Mouse (Mus musculus): ENCODE results near the gene Rnf32.

Gene Rnf32

DNA sequence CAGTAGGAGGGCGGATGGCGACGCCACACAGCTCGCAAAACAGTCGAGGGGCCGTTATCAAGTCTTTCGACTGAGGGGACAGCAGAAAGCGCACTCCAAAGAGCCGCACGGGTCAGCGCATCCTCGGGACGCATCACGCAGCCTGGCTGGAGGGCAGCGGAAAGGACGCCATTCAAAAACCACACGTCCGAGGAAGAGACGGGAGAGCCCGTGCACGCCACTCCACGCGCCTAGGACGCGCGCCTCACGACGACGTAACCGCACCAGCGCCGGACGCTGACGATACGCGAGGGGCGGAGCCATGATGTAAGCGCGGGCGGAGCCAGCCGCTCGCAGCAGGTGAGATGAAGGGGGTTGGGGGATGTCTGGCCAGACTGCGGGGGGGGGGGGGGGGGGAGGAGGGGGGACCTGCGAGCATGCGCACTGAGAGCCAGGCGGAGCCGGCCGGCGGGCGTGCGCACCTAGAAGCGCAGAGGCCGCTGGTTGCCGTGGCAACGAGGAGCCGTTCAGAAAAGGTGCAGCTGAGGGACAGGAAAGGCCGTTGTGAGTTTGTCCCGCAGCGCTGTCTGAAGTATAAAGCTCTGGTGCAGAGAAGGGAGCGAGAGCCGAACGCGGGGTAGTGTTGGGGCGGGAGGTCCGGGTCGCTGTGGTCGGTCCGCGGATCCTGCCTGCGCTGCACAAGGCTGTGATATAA lies at the start of gene Rnf32:
Rnf32 (plus strand) TSS at position 423 of the 694 bp plus-strand sequence.
- DNase-seq, result peak; percentile 61

DNA sequence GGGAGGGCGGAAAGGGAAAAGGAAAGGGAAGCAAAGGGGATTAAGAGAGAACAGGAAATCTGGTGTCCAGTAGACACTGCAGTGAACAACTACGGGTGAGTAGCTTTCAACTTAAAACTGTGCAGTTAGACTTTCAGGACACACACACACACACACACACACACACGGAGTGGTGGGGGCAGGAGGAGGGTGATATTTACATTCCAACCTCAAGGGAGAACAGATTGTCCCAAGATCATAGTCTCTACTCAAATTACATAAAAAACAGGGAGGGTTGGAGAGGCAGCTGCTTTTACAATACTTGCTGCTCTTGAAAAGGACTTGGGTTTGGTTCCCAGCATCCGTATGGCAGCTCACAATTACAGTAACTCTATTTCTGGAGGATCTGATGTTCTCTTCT lies 45.6 kb upstream of the Rnf32 start:
- DNase-seq, result no peak

DNA sequence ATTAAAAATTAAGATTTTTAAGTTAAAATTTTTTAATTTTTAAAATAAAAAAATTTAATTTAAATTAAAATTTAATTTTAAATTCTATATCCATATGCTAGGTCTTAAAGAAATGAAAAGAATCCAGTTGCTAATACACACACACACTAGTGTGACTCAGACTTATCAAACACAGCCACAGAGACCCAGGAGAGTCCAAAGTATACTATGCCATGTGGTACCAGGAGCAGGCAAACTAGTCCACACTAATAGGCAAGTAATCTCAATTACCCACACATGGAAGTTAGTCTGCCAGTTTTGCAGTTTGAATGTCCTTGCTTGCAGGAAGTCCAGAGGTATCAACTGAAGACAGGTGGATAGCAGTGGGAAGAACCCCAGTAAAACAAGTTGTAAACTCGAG lies 35.9 kb upstream of the Rnf32 start:
- no peak for DNase-seq

DNA sequence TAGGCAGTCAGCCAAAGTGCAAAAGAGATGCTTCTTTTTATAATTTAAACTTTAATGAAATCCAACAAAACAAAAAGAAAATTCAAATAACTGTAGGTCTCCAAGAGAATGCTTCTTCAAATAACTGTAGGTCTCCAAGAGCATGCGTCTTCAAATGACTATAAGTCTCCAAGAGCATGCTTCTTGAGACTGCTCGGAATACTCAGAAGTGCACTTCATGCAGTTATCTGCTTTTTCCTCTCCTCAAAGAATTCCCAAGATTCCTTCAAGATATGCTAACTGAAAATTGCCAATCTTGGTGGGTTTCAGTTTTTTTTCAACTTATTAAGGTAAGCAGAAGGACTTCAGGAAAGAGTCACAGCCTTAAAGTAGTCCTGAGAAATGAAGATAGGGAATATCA lies 28.8 kb upstream of the Rnf32 start:
- DNase-seq, result no peak

DNA sequence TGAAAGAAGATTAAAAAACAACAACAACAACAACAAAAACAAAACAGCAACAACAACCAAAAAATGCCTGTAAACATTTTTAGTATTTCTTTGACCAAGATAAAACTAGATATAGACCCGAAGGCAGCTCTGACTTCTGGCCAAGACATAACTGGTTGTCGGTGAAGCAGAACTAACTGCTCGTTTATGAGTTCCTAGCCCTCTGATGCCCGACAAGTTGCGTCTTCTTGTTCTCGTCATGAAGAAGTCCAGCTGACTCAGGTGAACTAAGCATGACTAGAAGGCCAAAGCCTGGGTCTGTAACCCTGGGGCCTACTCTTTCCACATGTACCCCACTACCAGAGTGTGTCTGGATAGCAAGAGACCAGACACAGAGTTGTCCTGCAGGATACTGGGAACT lies 25.6 kb upstream of the Rnf32 start:
- DNase-seq, result peak; percentile 63

DNA sequence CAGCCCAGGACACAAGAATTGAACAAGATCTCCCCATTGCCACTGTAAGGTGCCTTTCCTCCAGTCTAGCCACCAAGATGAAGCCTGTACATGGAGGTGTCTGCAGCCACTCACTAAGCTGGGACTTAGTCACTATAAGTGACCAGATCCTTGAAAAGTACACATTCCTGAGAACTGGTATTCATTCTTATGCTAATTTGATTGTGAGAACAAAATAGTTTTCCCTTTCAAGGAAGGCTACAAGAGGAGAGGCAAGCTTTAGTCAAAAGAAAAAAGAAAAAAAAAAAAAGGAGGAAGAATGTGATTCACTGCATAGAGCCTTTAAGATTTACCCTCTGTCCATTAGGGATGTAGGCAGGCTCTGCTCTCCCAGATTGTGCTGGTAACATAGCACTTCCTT lies 24.6 kb upstream of the Rnf32 start:
- DNase-seq, result no peak

DNA sequence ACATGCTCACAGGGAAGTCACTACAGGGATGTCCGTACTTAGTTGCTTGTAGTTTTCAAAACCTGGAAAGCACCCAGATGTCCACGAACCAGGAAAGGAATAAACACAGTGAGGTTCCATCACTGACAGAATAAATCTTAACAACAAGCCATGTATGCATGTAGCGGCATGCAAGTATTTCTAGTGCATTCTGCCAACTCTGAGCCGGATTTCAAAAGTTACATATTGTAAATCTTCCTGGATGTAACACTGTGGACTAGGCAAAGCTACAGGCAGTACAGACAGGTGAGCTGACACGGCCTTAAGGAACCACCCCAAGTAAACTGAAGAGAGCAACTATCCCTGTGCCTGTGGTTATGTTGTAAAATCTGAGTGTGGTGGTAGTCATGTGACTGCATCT lies 9.0 kb upstream of the Rnf32 start:
- DNase-seq, result no peak

DNA sequence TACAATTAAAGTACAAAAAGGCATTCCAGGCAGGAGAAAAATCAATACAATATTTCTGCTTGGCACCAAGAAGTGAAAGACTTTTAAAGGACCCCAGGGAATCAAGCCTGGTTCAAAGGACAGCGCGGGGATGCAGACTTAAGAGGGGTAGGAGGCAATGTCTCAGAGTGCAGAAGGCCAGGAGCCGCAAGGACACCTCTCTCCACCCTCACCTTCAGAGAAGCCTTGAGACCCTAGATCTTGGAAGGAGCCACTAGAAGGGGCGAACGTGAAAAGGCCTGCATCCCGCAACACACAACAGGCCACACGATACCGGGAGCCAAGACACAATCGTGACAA lies 592 bp upstream of the Rnf32 start:
- no peak for DNase-seq

DNA sequence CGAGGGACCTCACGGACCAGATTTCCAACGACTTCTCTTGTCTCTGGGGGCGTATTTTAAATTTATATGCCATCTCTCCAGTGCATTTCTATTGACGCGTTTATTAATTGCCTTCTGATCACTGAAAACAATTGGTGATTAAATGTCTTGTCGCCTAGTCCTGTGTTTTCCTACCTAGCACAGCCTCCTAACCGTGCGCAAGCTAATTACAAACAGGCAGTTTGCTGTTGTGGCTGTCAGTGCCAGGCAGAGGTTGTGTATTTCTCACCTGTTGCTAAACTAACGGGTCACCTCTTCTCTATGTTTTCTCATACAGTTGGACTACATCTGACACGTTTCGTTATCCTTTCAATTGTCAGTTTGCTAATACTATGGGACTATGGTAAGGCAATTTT lies 469 bp downstream of the Rnf32 start:
- DNase-seq, result no peak

- DNase-seq, result no peak
Measured at GRCm38 (mm10) chr5:29197187-29197586, 1.4 kb downstream of the Rnf32 start.

GRCm38 (mm10) chr5:29198960-29199488 lies 3.2 kb downstream of the Rnf32 start:
- DNase-seq, result no peak

DNA sequence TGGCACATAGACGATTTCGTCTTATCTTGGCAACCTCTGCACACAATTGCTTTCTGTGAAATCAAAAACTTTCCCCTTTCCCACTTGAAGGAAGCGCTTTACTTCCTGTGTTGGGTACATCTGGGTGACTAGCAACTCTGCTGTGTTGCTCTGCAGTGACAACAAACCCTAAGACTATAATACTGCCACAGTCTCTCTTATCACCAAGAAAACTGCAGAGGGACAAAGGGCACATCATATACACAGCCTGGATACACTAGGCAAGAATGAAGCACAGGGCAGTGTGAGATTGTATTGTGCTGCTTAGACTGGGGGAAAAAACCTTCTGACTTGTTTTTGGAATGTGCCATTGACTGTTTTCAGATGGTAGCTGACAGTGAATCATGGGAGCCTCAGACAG lies 4.1 kb downstream of the Rnf32 start:
- DNase-seq, result no peak

GRCm38 (mm10) chr5:29205690-29206089 lies 9.9 kb downstream of the Rnf32 start:
- DNase-seq, result no peak

- DNase-seq, result no peak
Measured at GRCm38 (mm10) chr5:29211980-29212555, 16.3 kb downstream of the Rnf32 start.

DNA sequence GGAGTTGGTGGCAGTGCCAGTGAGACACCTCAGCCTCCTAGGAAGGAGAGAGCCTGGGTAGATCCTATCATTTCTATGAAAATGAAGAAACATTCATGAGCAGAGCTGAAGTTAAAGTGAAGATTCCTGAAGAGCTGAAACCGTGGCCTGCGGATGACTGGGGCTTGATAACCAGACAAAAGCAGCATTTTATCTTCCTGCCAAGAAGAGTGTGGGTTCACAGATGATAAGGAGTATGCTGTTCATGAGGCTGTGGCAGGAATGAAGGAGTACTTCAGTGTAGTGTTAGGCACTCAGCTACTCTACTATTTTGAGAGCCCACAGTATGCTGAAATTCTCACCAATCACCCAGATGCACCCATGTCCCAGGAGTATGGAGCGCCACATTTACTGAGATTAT lies 22.2 kb downstream of the Rnf32 start:
- DNase-seq, result no peak

GRCm38 (mm10) chr5:29224089-29224488 lies 28.3 kb downstream of the Rnf32 start:
- DNase-seq, result no peak

DNA sequence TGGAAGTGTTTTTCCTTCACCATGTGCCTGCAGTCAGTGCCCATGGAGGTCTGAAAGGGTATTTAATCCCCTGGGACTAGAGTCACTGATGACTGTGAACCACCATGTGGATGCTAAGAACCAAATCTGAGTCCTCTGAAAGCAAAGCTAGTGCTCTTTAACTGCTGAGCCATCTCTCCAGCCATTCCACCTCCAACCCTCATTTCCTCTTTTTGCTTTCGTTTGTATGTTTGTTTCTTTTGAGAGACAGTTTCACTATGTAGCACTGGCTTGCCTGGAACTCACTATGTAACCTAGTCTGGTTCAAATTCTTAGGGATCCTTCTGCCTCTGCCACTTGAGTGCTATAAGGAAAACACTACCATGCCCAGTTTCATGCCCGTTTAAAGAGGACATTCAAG lies 34.7 kb downstream of the Rnf32 start:
- DNase-seq, result no peak

GRCm38 (mm10) chr5:29238379-29238778 lies 42.6 kb downstream of the Rnf32 start:
- no peak for DNase-seq

DNA sequence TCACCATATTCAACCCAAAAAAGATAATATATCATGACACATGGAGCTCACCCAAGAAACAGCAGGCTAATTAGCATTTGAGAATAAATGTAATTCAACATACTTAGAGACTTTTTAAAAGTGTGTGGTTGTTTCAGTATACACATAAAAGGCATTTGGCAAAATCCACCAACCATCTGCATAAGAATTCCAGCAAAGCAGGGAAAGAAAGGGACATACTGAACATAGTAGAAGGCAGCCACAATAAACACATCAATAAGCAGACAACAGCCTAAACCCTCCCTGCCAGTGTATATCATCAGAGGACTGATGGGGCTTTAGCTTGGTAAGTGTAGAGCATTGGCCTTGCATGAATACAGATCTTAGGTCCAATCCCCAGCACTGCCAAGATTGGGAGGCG lies 49.0 kb downstream of the Rnf32 start:
- no peak for DNase-seq

DNA sequence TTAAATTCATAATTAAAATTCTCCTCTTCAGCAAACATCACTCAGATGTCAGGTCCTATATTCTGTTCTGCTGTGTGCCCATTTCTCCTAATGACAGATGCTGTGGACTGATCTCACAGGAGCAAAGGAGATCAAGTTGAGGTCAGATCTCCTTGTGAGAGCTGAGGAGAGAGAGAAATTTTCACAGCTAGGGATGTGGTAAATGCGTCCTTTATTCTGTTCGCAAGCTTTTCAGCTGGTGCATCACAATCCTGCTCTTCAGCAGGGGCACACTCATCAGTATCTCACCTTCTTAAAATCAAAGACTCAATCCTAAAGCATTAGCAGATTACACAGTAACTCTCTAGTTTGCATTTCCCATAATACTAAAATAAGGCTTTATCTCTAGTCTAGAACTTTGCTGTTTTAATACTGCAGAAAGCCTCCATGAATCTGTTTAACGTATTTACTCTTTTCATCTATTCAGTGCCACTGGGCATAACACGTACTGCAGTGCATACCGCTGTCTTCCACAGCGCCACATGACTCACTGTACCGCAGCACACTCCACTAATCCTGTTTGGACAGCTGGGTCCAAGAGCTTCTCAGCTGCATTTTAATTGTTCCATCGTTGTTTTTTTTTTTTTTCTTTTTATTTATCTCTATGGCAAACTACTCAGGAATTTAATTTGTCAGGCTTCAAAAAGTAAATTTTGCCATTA lies 55.2 kb downstream of the Rnf32 start:
- DNase-seq, result no peak

DNA sequence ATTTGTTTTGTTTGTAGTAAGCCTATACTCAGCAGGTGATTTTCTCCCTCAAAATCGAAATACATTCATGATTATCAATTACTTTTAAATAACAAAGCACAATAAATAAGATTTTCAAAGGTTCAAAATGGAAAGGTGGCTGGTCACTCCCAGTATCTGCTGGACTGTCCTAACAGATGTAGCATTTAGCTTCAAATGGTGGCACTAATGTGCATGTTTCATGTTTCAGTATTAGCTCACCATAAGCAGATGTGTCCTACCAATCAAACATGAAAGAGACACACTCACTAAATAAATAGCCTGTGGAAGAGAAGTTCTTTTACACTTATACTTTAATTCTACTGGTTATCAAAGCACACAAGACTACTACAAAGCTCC lies 55.7 kb downstream of the Rnf32 start:
- no peak for DNase-seq

- DNase-seq, result no peak
Measured at GRCm38 (mm10) chr5:29253876-29254275, 58.1 kb downstream of the Rnf32 start.

DNA sequence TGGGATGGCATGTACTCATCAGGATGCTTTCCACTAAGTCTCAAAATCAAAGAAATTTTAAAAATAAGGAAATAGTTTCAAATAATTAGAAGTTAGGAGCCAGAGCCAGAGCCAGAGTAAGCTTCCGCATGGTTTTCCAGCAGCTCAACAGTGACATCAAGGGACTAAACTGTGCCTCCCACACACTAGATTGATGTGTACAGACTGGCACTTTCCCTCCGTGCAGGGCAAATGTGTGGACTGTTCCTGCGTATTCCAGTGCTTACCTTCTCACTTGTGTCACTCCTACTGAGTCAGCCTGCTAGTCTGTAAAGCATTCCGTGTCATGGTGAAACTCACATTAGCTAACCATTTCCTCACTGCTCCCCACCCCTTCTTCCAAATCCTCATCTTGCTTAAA lies 75.1 kb downstream of the Rnf32 start:
- no peak for DNase-seq

- DNase-seq, result no peak
Measured at GRCm38 (mm10) chr5:29273426-29273825, 77.6 kb downstream of the Rnf32 start.
